Mouse (Mus musculus) brain, embryonic 14.5 days (tissue): Measurements from ENCODE around the gene Gm20481.
"Not testable (repeated sequence)": the region's sequence is repeated elsewhere in the genome, so short reads cannot be mapped to it uniquely, and the experiment has no call there.

ENCODE experiments used
- CTCF ChIP-seq: fragments of 200-500 bp; IDR thresholded peaks from 2 replicates; pipeline ENCODE4 v1.5.1; 2012; ENCODE audit warnings: inconsistent platforms, mild to moderate bottlenecking, moderate library complexity, borderline replicate concordance; ENCODE audit not compliant: insufficient read depth, insufficient read length; ENCODE audit errors: extremely low read depth
- POLR2A ChIP-seq: fragments of 200-500 bp; IDR thresholded peaks from 2 replicates; pipeline ENCODE4 v1.6.1; 2012; ENCODE audit warnings: mild to moderate bottlenecking, inconsistent platforms, borderline replicate concordance; ENCODE audit not compliant: poor library complexity, insufficient read depth, insufficient read length, severe bottlenecking; ENCODE audit errors: extremely low read depth

- TF ChIP-seq POLR2A, CTCF: not testable (repeated sequence)
These were observed 1.1 kb downstream of the Gm20481 start for GRCm38 (mm10) chr17:34970850-34971249.
